Mouse (Mus musculus) neural tube, embryonic 12.5 days (tissue): Measurements from ENCODE around the gene Gse1. TPM values are rescaled to one million over a fixed set of nuclear protein-coding genes. Genes with fewer than 3 reads are reported as not detected.
A peak's percentile ranks its signal among the peaks of the same experiment; 100 is the strongest.

Source experiments
- ATAC-seq: fragments of 200-750 bp; cut with Nextera tagmentation; 2 replicates; pipeline ENCODE4 v1.8.0; 2017; ENCODE audit warnings: low read depth, mild to moderate bottlenecking, moderate TSS enrichment, moderate library complexity; ENCODE audit not compliant: low FRiP score
- H3K27ac ChIP-seq: fragments of 300-500 bp; sonication (generic); 2 replicates; pipeline ENCODE4 v1.5.1; 2016
- H3K27me3 ChIP-seq: fragments of 300-500 bp; sonication (generic); replicated peaks from 2 replicates; pipeline ENCODE4 v1.6.1; 2016; ENCODE audit warnings: mild to moderate bottlenecking
- H3K36me3 ChIP-seq: fragments of 300-500 bp; sonication (generic); 2 replicates; pipeline ENCODE4 v1.6.1; 2016; ENCODE audit warnings: mild to moderate bottlenecking
- H3K4me1 ChIP-seq: fragments of 300-500 bp; sonication (generic); 2 replicates; pipeline ENCODE4 v1.6.1; 2016
- H3K4me2 ChIP-seq: fragments of 300-500 bp; sonication (generic); replicated peaks from 2 replicates; pipeline ENCODE4 v1.6.1; 2016; ENCODE audit warnings: mild to moderate bottlenecking
- H3K4me3 ChIP-seq: fragments of 300-500 bp; sonication (generic); 2 replicates; pipeline ENCODE4 v1.5.1; 2016
- H3K9ac ChIP-seq: fragments of 300-500 bp; sonication (generic); 2 replicates; pipeline ENCODE4 v1.6.1; 2016; ENCODE audit warnings: mild to moderate bottlenecking
- H3K9me3 ChIP-seq: fragments of 300-500 bp; sonication (generic); 2 replicates; pipeline ENCODE4 v1.6.1; 2016; ENCODE audit warnings: mild to moderate bottlenecking
- WGBS: fragments of 180-500 bp; shearing (Covaris S2); methylation state at CpG from one replicate; pipeline ENCODE4 v1.1.7; 2016; 5-methylcytosine and 5-hydroxymethylcytosine counted together
- polyA plus RNA-seq: library from polyadenylated mRNA; unstranded; fragments of >200 nt; fragmentation: Nextera tagmentation; extraction: Ambion mirVana; gene quantifications from 2 replicates; pipeline ENCODE4 v1.2.1, GENCODE M21; 2016

Gene Gse1
- polyA plus RNA-seq, 1 experiment from 2014 or later, result 26.0 TPM

GRCm38 (mm10) chr8:120433734-120434133 is 205.5 kb downstream of the Gse1 start:
- H3K27me3 ChIP-seq, result no peaks in the 10 kb centered on the region
- 89% methylated on average over 1 of the region's 1 CpGs for WGBS
- no peak overlapping the region for H3K4me2 ChIP-seq
- no peak overlapping the region for H3K27ac ChIP-seq
- H3K9me3 ChIP-seq, result peaks cover 4% of the 10 kb centered on the region; the same call in 1 of the 2 replicates
- H3K36me3 ChIP-seq, result no peaks in the 10 kb centered on the region
- peaks cover 51% of the 10 kb centered on the region for H3K4me1 ChIP-seq
- H3K9ac ChIP-seq, result no peak overlapping the region
- no peak overlapping the region for H3K4me3 ChIP-seq
- no peak for ATAC-seq

GRCm38 (mm10) chr8:120435781-120436180 is 207.5 kb downstream of the Gse1 start:
- 94% methylated on average over 15 of the region's 15 CpGs for WGBS
- H3K27ac ChIP-seq, result no peak overlapping the region
- H3K4me1 ChIP-seq, result peaks cover 65% of the 10 kb centered on the region

GRCm38 (mm10) chr8:120436491-120437030 is 208.3 kb downstream of the Gse1 start:
- Histone ChIP-seq H3K4me1 (peaks cover 72% of the 10 kb centered on the region), H3K27me3 (no peaks in the 10 kb centered on the region), H3K4me2 (no peak overlapping the region), H3K9ac (no peak overlapping the region), H3K9me3 (peaks cover 4% of the 10 kb centered on the region; the same call in 1 of the 2 replicates), H3K27ac (no peak overlapping the region), H3K36me3 (no peaks in the 10 kb centered on the region), H3K4me3 (no peak overlapping the region)
- WGBS, result 60% methylated on average over 5 of the region's 5 CpGs
- ATAC-seq, result no peak

More at GRCm38 (mm10) chr8:120435781-120436180, 207.5 kb downstream of the Gse1 start:
- Histone ChIP-seq H3K4me2 (no peak overlapping the region), H3K4me3 (no peak overlapping the region), H3K9me3 (peaks cover 4% of the 10 kb centered on the region; the same call in 1 of the 2 replicates), H3K9ac (no peak overlapping the region), H3K27me3 (no peaks in the 10 kb centered on the region), H3K36me3 (no peaks in the 10 kb centered on the region)
- ATAC-seq, result no peak

- H3K9me3 ChIP-seq, result peaks cover 4% of the 10 kb centered on the region; the same call in 1 of the 2 replicates
- WGBS, result 65% methylated on average over 1 of the region's 1 CpGs
- H3K9ac ChIP-seq, result no peak overlapping the region
- H3K4me2 ChIP-seq, result no peak overlapping the region
- H3K27ac ChIP-seq, result no peak overlapping the region
- H3K4me3 ChIP-seq, result no peak overlapping the region
- no peak for ATAC-seq
- peaks cover 78% of the 10 kb centered on the region for H3K4me1 ChIP-seq
- H3K27me3 ChIP-seq, result no peaks in the 10 kb centered on the region
- no peaks in the 10 kb centered on the region for H3K36me3 ChIP-seq
Measured at GRCm38 (mm10) chr8:120437207-120437606, 209.0 kb downstream of the Gse1 start.

- Histone ChIP-seq H3K4me1 (peaks cover 79% of the 10 kb centered on the region), H3K4me3 (no peak overlapping the region), H3K4me2 (no peak overlapping the region), H3K36me3 (no peaks in the 10 kb centered on the region), H3K27me3 (no peaks in the 10 kb centered on the region), H3K27ac (no peak overlapping the region; the same call in 1 of the 2 replicates), H3K9ac (0 out of 2 replicates have a peak overlapping the region, but pooled peaks have one; percentile 22), H3K9me3 (peaks cover 4% of the 10 kb centered on the region; the same call in 1 of the 2 replicates)
- WGBS, result 56% methylated on average over 21 of the region's 21 CpGs
- no peak for ATAC-seq
Measured at GRCm38 (mm10) chr8:120437666-120438395, 209.6 kb downstream of the Gse1 start.

GRCm38 (mm10) chr8:120439309-120439708 is 211.1 kb downstream of the Gse1 start:
- 2% methylated on average over 19 of the region's 19 CpGs for WGBS

GRCm38 (mm10) chr8:120440739-120441138 is 212.5 kb downstream of the Gse1 start:
- peak; percentile 25; the same call in 1 of the 2 replicates for ATAC-seq
- no peak overlapping the region for H3K27ac ChIP-seq
- H3K4me2 ChIP-seq, result peak overlapping the region; percentile 28; the same call in 1 of the 2 replicates
- H3K4me1 ChIP-seq, result peaks cover 78% of the 10 kb centered on the region
- H3K9ac ChIP-seq, result 0 out of 2 replicates have a peak overlapping the region, but pooled peaks have one; percentile 3
- no peaks in the 10 kb centered on the region for H3K27me3 ChIP-seq
- no peaks in the 10 kb centered on the region for H3K36me3 ChIP-seq
- WGBS, result 51% methylated on average over 12 of the region's 12 CpGs
- H3K9me3 ChIP-seq, result no peaks in the 10 kb centered on the region
- no peak overlapping the region for H3K4me3 ChIP-seq

More at GRCm38 (mm10) chr8:120439309-120439708, 211.1 kb downstream of the Gse1 start:
- Histone ChIP-seq H3K4me2 (peak overlapping the region; percentile 38), H3K27ac (peak overlapping the region; percentile 42; the same call in 1 of the 2 replicates), H3K27me3 (no peaks in the 10 kb centered on the region), H3K4me1 (peaks cover 73% of the 10 kb centered on the region), H3K4me3 (no peak overlapping the region), H3K9ac (0 out of 2 replicates have a peak overlapping the region, but pooled peaks have one; percentile 5), H3K36me3 (no peaks in the 10 kb centered on the region), H3K9me3 (no peaks in the 10 kb centered on the region)
- peak; percentile 74 for ATAC-seq

GRCm38 (mm10) chr8:120441637-120442036 is 213.4 kb downstream of the Gse1 start:
- H3K4me2 ChIP-seq, result 0 out of 2 replicates have a peak overlapping the region, but pooled peaks have one; percentile 12
- H3K9ac ChIP-seq, result no peak overlapping the region
- no peaks in the 10 kb centered on the region for H3K27me3 ChIP-seq
- WGBS, result 81% methylated on average over 6 of the region's 6 CpGs
- no peak overlapping the region for H3K4me3 ChIP-seq
- peaks cover 71% of the 10 kb centered on the region for H3K4me1 ChIP-seq
- H3K9me3 ChIP-seq, result no peaks in the 10 kb centered on the region
- no peak overlapping the region; the same call in 1 of the 2 replicates for H3K27ac ChIP-seq
- H3K36me3 ChIP-seq, result no peaks in the 10 kb centered on the region
- no peak for ATAC-seq

GRCm38 (mm10) chr8:120442306-120443003 is 214.2 kb downstream of the Gse1 start:
- Histone ChIP-seq H3K4me1 (peaks cover 64% of the 10 kb centered on the region), H3K9me3 (no peaks in the 10 kb centered on the region), H3K27me3 (no peaks in the 10 kb centered on the region), H3K9ac (no peak overlapping the region), H3K27ac (no peak overlapping the region), H3K4me2 (no peak overlapping the region), H3K4me3 (no peak overlapping the region), H3K36me3 (no peaks in the 10 kb centered on the region)
- WGBS, result 73% methylated on average over 4 of the region's 4 CpGs
- ATAC-seq, result no peak

GRCm38 (mm10) chr8:120445249-120445648 is 217.0 kb downstream of the Gse1 start:
- 28% methylated on average over 10 of the region's 10 CpGs for WGBS
- H3K4me2 ChIP-seq, result no peak overlapping the region
- no peak overlapping the region for H3K27ac ChIP-seq
- H3K4me3 ChIP-seq, result no peak overlapping the region
- H3K4me1 ChIP-seq, result peaks cover 64% of the 10 kb centered on the region
- no peaks in the 10 kb centered on the region for H3K36me3 ChIP-seq
- H3K9me3 ChIP-seq, result no peaks in the 10 kb centered on the region
- H3K27me3 ChIP-seq, result no peaks in the 10 kb centered on the region
- H3K9ac ChIP-seq, result no peak overlapping the region
- ATAC-seq, result no peak

- Histone ChIP-seq H3K4me1 (peaks cover 63% of the 10 kb centered on the region), H3K9ac (no peak overlapping the region)
Measured at GRCm38 (mm10) chr8:120448131-120448530, 219.9 kb downstream of the Gse1 start.

GRCm38 (mm10) chr8:120449139-120449538 is 220.9 kb downstream of the Gse1 start:
- peaks cover 70% of the 10 kb centered on the region for H3K4me1 ChIP-seq
- peak overlapping the region; percentile 68 for H3K27ac ChIP-seq
- no peak overlapping the region for H3K9ac ChIP-seq

More at GRCm38 (mm10) chr8:120448131-120448530, 219.9 kb downstream of the Gse1 start:
- 13% methylated on average over 6 of the region's 6 CpGs for WGBS
- 0 out of 2 replicates have a peak overlapping the region, but pooled peaks have one; percentile 51 for H3K27ac ChIP-seq
- H3K36me3 ChIP-seq, result no peaks in the 10 kb centered on the region
- no peaks in the 10 kb centered on the region for H3K27me3 ChIP-seq
- H3K4me2 ChIP-seq, result 0 out of 2 replicates have a peak overlapping the region, but pooled peaks have one; percentile 10
- no peak overlapping the region for H3K4me3 ChIP-seq
- peak; percentile 55 for ATAC-seq
- no peaks in the 10 kb centered on the region for H3K9me3 ChIP-seq

More at GRCm38 (mm10) chr8:120449139-120449538, 220.9 kb downstream of the Gse1 start:
- 78% methylated on average over 4 of the region's 4 CpGs for WGBS
- Histone ChIP-seq H3K36me3 (no peaks in the 10 kb centered on the region), H3K27me3 (no peaks in the 10 kb centered on the region), H3K4me3 (no peak overlapping the region), H3K9me3 (no peaks in the 10 kb centered on the region), H3K4me2 (peak overlapping the region; percentile 45; the same call in 1 of the 2 replicates)
- no peak for ATAC-seq
